Mouse (Mus musculus) C2C12 (cell line): ENCODE data around the gene Fxn.

Experiments used
- CEBPB ChIP-seq: IDR thresholded peaks from one replicate; pipeline ENCODE4 v1.6.1; 2011; ENCODE audit warnings: low read depth, mild to moderate bottlenecking, control low read depth, moderate library complexity
- CTCF ChIP-seq: IDR thresholded peaks from one replicate; pipeline ENCODE4 v1.5.1; 2011; ENCODE audit not compliant: control insufficient read depth, insufficient read depth, insufficient read length
- FOSL1 ChIP-seq: IDR thresholded peaks from one replicate; pipeline ENCODE4 v1.8.0; 2011; ENCODE audit warnings: mild to moderate bottlenecking, low read length; ENCODE audit not compliant: poor library complexity, insufficient read depth, severe bottlenecking
- USF1 ChIP-seq: IDR thresholded peaks from one replicate; pipeline ENCODE4 v1.6.1; 2011; ENCODE audit warnings: low read depth, mild to moderate bottlenecking, control low read depth, moderate library complexity

GRCm38 (mm10) chr19:24241799-24242546 lies 38.4 kb downstream of the Fxn start:
- TF ChIP-seq CTCF (no peak), CEBPB (no peak), FOSL1 (no peak), USF1 (no peak)
